Mouse (Mus musculus): ENCODE results near the gene Hoxa11. TPM values are rescaled to one million over a fixed set of nuclear protein-coding genes. Genes with fewer than 3 reads are reported as not detected.

Hoxa11 gene
- polyA plus RNA-seq (2015; fragmentation: Nextera tagmentation; extraction: Ambion mirVana) = not detected in 2 replicates

DNA sequence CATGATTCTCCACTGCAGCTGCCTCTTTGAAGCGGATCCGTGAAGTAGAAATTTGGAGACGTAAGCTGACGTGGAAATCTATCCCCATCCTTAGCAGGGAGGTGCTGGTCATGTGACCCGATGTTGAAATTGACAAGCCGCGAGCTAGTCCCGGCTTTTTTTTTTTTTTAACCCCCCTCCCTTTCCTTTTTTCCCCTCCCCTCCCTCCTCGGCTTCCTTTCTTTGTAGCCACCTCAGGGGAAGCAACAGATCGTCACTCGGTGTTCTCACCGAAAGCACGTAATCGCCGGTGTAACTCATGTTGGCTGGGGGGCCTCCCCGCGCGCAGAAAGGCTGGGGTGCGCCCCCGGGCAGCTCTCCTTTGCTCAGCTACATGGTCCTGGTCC is at the start of gene Hoxa11:
Hoxa11 (minus strand) TSS at position 54 of the 386 bp plus-strand sequence.
- H3K36me3 ChIP-seq = no peaks in the 10 kb centered on the region
- no peak within 1 kb of the TSS for H3K9ac ChIP-seq
- peaks cover 93% of the 10 kb centered on the region for H3K27me3 ChIP-seq
- H3K9me3 ChIP-seq = no peaks in the 10 kb centered on the region
- H3K27ac ChIP-seq (replicated peaks) = no peak within 1 kb of the TSS
- H3K4me2 ChIP-seq = no peak within 1 kb of the TSS
- no peak for ATAC-seq (ENCODE audit: low FRiP score, low read depth)
- no peak within 1 kb of the TSS for H3K4me3 ChIP-seq
- no peaks in the 10 kb centered on the region for H3K4me1 ChIP-seq (replicated peaks)
- WGBS = under 1% methylated on average over 20 of the region's 20 CpGs

GRCm38 (mm10) chr6:52294616-52295015 is 49.0 kb upstream of the Hoxa11 start:
- peaks cover 82% of the 10 kb centered on the region for H3K27me3 ChIP-seq
- H3K4me2 ChIP-seq = no peak overlapping the region
- 73% methylated on average over 6 of the region's 6 CpGs for WGBS

DNA sequence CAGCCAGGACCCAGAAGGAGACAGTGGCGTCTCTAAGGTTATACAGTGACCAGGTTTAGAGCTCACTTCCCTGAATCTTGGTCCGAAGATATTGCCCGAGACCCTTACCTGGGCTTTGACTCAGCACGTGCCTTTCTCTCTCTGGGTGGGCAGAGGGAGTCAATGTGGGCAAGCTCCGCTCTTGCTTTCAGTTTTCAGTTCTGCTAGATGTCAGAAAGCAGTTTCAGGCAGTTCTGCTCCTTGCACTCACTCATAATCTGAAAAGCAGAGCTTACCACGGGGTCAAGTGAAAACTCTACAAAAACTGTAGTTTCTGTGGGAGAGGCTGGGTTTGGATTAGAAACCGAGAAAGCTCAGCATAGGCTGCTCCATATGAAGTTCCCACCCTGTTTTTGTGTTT is 46.7 kb upstream of the Hoxa11 start:
- 62% methylated on average over 7 of the region's 7 CpGs for WGBS
- Histone ChIP-seq H3K27ac (replicated peaks) (no peak overlapping the region), H3K27me3 (peaks cover 90% of the 10 kb centered on the region), H3K9ac (no peak overlapping the region), H3K36me3 (no peaks in the 10 kb centered on the region), H3K4me1 (replicated peaks) (peaks cover 7% of the 10 kb centered on the region; the same call in 1 of the 2 replicates), H3K9me3 (no peaks in the 10 kb centered on the region), H3K4me2 (no peak overlapping the region), H3K4me3 (no peak overlapping the region)
- ATAC-seq (ENCODE audit: low FRiP score, low read depth) = no peak

More at GRCm38 (mm10) chr6:52294616-52295015, 49.0 kb upstream of the Hoxa11 start:
- H3K27ac ChIP-seq (replicated peaks) = no peak overlapping the region
- H3K9ac ChIP-seq = no peak overlapping the region
- no peaks in the 10 kb centered on the region for H3K9me3 ChIP-seq
- no peak for ATAC-seq (ENCODE audit: low FRiP score, low read depth)
- no peaks in the 10 kb centered on the region for H3K36me3 ChIP-seq
- peaks cover 7% of the 10 kb centered on the region; the same call in 1 of the 2 replicates for H3K4me1 ChIP-seq (replicated peaks)
- H3K4me3 ChIP-seq = no peak overlapping the region

DNA sequence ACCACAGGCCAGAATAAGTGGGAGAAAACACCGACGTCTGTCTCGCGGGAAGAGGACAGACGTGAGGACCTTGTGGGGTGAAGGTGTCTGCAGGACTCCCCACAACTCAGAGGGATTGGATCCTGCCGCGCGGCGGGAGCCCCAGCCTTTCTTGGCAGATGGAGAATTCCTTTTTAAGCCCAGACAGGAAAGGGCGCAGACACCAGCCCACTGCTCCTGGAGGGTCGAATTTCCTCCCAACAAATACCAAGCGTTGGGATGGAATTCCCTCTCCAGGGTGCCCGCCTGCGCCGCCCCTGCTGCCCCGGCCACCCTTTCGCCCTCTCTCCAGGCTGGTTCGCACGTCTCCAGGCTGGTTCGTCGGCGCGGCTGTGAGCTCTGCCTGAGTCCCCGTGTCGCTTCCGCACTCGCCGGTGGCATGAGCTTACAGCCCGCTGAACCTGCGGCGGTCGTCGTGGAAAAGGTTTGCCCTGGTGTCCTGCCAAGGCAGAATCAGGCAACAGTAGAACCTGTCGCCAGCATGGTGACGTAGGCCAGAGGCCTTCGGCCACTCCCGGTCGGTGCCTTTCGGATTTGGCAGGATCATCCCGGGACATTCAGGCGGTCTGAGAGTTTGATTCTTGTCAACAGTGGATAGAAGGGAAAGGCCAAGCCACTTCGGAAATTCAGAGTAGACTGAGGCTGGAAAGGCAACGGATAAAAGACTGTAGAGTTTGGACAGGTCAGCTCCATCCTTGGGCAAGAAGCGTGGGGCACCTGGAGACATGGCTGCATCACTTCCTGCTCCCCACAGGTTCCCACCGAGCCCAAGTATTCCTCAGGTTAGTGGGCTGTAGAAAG is 45.6 kb upstream of the Hoxa11 start:
- Histone ChIP-seq H3K27me3 (peaks cover 89% of the 10 kb centered on the region), H3K27ac (replicated peaks) (no peak overlapping the region), H3K4me3 (peak overlapping the region; percentile 10; the same call in 1 of the 2 replicates), H3K9ac (no peak overlapping the region), H3K4me2 (peak overlapping the region; percentile 42), H3K9me3 (no peaks in the 10 kb centered on the region), H3K4me1 (replicated peaks) (peaks cover 7% of the 10 kb centered on the region; the same call in 1 of the 2 replicates), H3K36me3 (no peaks in the 10 kb centered on the region)
- 3% methylated on average over 45 of the region's 45 CpGs for WGBS
- ATAC-seq (ENCODE audit: low FRiP score, low read depth) = no peak

- no peak overlapping the region for H3K4me3 ChIP-seq
- no peak overlapping the region for H3K27ac ChIP-seq (replicated peaks)
- no peak for ATAC-seq (ENCODE audit: low FRiP score, low read depth)
- H3K4me2 ChIP-seq = no peak overlapping the region
- no peaks in the 10 kb centered on the region for H3K9me3 ChIP-seq
- WGBS = 24% methylated on average over 12 of the region's 12 CpGs
- H3K9ac ChIP-seq = no peak overlapping the region
- no peaks in the 10 kb centered on the region for H3K36me3 ChIP-seq
- H3K27me3 ChIP-seq = peaks cover 86% of the 10 kb centered on the region
- H3K4me1 ChIP-seq (replicated peaks) = peaks cover 7% of the 10 kb centered on the region; the same call in 1 of the 2 replicates
Measured at GRCm38 (mm10) chr6:52290186-52290585, 44.6 kb upstream of the Hoxa11 start.

- Histone ChIP-seq H3K27me3 (peaks cover 70% of the 10 kb centered on the region), H3K4me2 (no peak overlapping the region), H3K9ac (no peak overlapping the region), H3K9me3 (no peaks in the 10 kb centered on the region), H3K4me3 (no peak overlapping the region), H3K36me3 (no peaks in the 10 kb centered on the region), H3K4me1 (replicated peaks) (no peaks in the 10 kb centered on the region), H3K27ac (replicated peaks) (no peak overlapping the region)
- ATAC-seq (ENCODE audit: low FRiP score, low read depth) = no peak
- WGBS = 84% methylated on average over 5 of the region's 5 CpGs
Measured at GRCm38 (mm10) chr6:52283896-52284295, 38.3 kb upstream of the Hoxa11 start.

- Histone ChIP-seq H3K4me3 (no peak overlapping the region), H3K9me3 (no peaks in the 10 kb centered on the region), H3K27ac (replicated peaks) (no peak overlapping the region), H3K4me2 (no peak overlapping the region), H3K36me3 (no peaks in the 10 kb centered on the region), H3K27me3 (peaks cover 73% of the 10 kb centered on the region), H3K4me1 (replicated peaks) (no peaks in the 10 kb centered on the region), H3K9ac (no peak overlapping the region)
- 76% methylated on average over 12 of the region's 12 CpGs for WGBS
- ATAC-seq (ENCODE audit: low FRiP score, low read depth) = no peak
Measured at GRCm38 (mm10) chr6:52281084-52281483, 35.5 kb upstream of the Hoxa11 start.

DNA sequence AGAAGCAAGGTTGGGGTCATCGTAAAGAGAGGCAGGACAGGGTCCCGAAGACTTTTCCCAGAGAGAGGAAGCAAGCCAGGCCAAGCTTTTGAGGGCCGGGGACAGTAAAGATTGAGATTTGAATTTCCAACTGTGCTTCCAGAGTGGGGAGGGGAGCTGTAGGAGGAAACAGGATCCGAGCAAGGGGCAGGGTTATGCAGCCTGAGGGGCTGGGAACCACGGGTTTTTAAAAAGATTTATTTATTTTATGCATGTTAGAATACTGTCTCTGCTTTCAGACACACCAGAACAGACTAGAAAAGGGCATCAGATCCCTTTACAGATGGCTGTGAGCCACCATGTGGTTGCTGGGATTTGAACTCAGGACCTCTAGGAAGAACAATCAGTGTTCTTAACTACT is 31.3 kb upstream of the Hoxa11 start:
- H3K9ac ChIP-seq = no peak overlapping the region
- 6% methylated on average over 5 of the region's 5 CpGs for WGBS
- H3K36me3 ChIP-seq = no peaks in the 10 kb centered on the region
- ATAC-seq (ENCODE audit: low FRiP score, low read depth) = no peak
- H3K27ac ChIP-seq (replicated peaks) = no peak overlapping the region
- no peak overlapping the region for H3K4me3 ChIP-seq
- no peak overlapping the region for H3K4me2 ChIP-seq
- H3K9me3 ChIP-seq = no peaks in the 10 kb centered on the region
- H3K4me1 ChIP-seq (replicated peaks) = no peaks in the 10 kb centered on the region
- H3K27me3 ChIP-seq = peaks cover 84% of the 10 kb centered on the region

- Histone ChIP-seq H3K27me3 (peaks cover 87% of the 10 kb centered on the region), H3K36me3 (no peaks in the 10 kb centered on the region), H3K9me3 (no peaks in the 10 kb centered on the region), H3K9ac (no peak overlapping the region), H3K4me1 (replicated peaks) (no peaks in the 10 kb centered on the region), H3K27ac (replicated peaks) (no peak overlapping the region), H3K4me3 (no peak overlapping the region), H3K4me2 (no peak overlapping the region)
- WGBS = 2% methylated on average over 6 of the region's 6 CpGs
- ATAC-seq (ENCODE audit: low FRiP score, low read depth) = no peak
Measured at GRCm38 (mm10) chr6:52276382-52276781, 30.8 kb upstream of the Hoxa11 start.

DNA sequence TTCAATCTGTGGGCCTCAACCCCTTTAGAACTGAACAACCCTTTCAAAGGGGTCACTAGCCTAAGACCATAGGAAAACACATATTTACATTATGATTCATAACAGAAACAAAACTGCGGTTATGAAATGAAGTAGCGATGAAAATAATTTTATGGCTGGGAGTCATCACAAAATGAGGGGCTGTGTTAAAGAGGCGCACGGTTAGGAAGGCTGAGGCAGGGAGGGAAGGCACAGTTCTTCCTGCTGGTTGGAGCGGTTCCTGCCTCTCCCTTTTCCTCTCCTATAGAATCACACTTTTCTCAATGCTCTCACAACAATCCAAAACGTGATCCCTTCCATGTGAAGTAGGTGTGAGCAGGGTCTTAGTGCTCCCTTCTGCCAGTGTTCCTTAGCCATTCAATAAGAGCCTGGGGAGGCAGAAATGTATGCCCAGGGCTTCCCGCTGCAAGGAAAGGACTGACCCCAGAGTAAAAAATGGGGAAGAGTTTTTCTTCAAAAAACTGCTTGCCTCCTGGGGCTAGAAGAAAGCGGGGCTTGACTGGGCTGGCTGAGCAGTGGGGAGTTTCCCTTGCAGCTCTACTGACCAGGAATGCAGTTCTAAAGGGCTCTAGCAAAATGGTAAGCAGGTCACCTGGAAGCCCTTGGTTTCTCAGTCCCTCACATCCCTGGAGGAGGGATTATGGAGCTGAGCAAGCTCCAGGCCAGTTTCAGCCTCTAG is 30.1 kb upstream of the Hoxa11 start:
- Histone ChIP-seq H3K9ac (no peak overlapping the region), H3K36me3 (no peaks in the 10 kb centered on the region), H3K27ac (replicated peaks) (no peak overlapping the region), H3K4me1 (replicated peaks) (peaks cover under 1% of the 10 kb centered on the region; the same call in 1 of the 2 replicates), H3K4me3 (no peak overlapping the region), H3K4me2 (no peak overlapping the region), H3K9me3 (no peaks in the 10 kb centered on the region), H3K27me3 (peaks cover 87% of the 10 kb centered on the region)
- ATAC-seq (ENCODE audit: low FRiP score, low read depth) = no peak
- WGBS = 5% methylated on average over 8 of the region's 8 CpGs

DNA sequence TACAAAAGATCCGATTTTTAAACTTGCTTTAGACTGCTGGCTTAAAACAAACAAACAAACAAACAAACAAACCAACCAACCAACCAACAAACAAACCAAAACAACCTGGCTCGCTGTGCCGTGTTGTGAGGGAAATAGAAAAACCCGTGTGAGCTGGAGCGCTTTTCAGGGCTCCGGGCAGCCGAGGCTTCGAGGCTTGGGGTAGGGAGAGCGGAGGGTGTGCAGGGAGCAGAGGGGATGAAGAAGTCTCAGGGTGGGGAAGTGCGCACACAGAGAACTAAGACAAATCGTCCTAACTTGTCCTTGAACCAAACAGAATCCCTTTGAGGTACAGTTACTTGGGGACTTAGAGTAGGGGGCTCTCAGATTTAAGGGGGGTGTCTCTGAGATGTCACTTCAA is 29.0 kb upstream of the Hoxa11 start:
- ATAC-seq (ENCODE audit: low FRiP score, low read depth) = no peak
- Histone ChIP-seq H3K9ac (no peak overlapping the region), H3K27me3 (peaks cover 92% of the 10 kb centered on the region), H3K4me3 (no peak overlapping the region), H3K27ac (replicated peaks) (no peak overlapping the region), H3K4me1 (replicated peaks) (peaks cover 2% of the 10 kb centered on the region; the same call in 1 of the 2 replicates), H3K4me2 (no peak overlapping the region), H3K36me3 (no peaks in the 10 kb centered on the region), H3K9me3 (no peaks in the 10 kb centered on the region)
- 2% methylated on average over 11 of the region's 11 CpGs for WGBS

DNA sequence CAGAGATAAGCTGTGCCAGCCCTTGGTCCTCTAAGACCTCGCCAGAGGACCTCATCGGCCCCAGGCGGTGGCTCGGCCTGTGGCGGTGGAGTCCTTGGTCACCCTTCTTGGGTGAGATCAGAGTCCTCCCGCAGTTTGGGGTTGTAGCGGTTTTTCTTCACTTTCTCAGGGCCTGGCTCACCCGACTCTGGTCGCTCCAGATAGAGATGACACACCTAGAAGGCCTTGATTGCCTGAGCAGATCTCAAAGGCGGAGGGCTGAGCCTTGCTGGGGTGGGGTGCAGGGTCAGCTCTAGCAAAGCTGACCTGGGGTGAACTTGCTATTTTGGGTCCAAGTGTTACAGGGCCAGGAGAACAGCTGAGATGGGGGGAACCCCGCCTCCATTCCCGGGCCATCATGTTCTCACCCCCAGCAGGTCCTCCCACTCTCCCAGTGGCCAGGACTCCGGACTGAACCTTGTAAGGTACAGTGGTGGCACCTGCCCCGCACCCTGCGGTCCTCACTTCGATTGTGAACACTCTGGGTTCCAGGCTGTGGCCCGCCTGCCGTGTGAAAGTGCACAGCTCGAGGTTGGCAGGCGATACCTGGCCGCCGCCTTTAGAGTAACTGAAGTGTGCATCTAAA is 28.2 kb upstream of the Hoxa11 start:
- no peaks in the 10 kb centered on the region for H3K36me3 ChIP-seq
- no peak overlapping the region for H3K4me2 ChIP-seq
- H3K9me3 ChIP-seq = no peaks in the 10 kb centered on the region
- WGBS = 2% methylated on average over 21 of the region's 22 CpGs
- no peak for ATAC-seq (ENCODE audit: low FRiP score, low read depth)
- H3K27ac ChIP-seq (replicated peaks) = no peak overlapping the region
- H3K27me3 ChIP-seq = peaks cover 94% of the 10 kb centered on the region
- no peak overlapping the region for H3K4me3 ChIP-seq
- peaks cover 2% of the 10 kb centered on the region; the same call in 1 of the 2 replicates for H3K4me1 ChIP-seq (replicated peaks)
- no peak overlapping the region for H3K9ac ChIP-seq
